Mouse (Mus musculus): ENCODE measurements around the gene Gm21974. TPM values are rescaled to one million over a fixed set of nuclear protein-coding genes. Genes with fewer than 3 reads are reported as not detected.

Gm21974 gene
- polyA plus RNA-seq, 1 experiment from 2014 or later = not detected

GRCm38 (mm10) chr7:127931351-127932135 lies 36.3 kb upstream of the Gm21974 start:
- Histone ChIP-seq H3K36me3 (ENCODE audit: control insufficient read depth, insufficient read depth, low read length) (peaks cover 4% of the 10 kb centered on the region; the same call in 1 of the 2 replicates), H3K27me3 (ENCODE audit: control insufficient read depth, insufficient read depth, low read length) (no peaks in the 10 kb centered on the region), H3K9ac (ENCODE audit: low read depth, low read length) (peak overlapping the region; percentile 23; the same call in 1 of the 2 replicates), H3K4me2 (replicated peaks; ENCODE audit: low read depth, low read length) (peak overlapping the region; percentile 27), H3K4me3 (ENCODE audit: low read length) (no peak overlapping the region), H3K27ac (ENCODE audit: low read depth, low read length) (peak overlapping the region; percentile 73; the same call in 1 of the 2 replicates), H3K9me3 (ENCODE audit: control insufficient read depth, low read length) (no peaks in the 10 kb centered on the region), H3K4me1 (ENCODE audit: control insufficient read depth, insufficient read depth, low read length) (peaks cover 33% of the 10 kb centered on the region)
- 26% methylated on average over 13 of the region's 13 CpGs for WGBS
- no peak for ATAC-seq (ENCODE audit: low FRiP score, low TSS enrichment)

- H3K4me3 ChIP-seq (ENCODE audit: low read length) = no peak overlapping the region
- no peak overlapping the region for H3K4me2 ChIP-seq (replicated peaks; ENCODE audit: low read depth, low read length)
- H3K27ac ChIP-seq (ENCODE audit: low read depth, low read length) = no peak overlapping the region
- H3K9ac ChIP-seq (ENCODE audit: low read depth, low read length) = no peak overlapping the region
- no peaks in the 10 kb centered on the region for H3K9me3 ChIP-seq (ENCODE audit: control insufficient read depth, low read length)
- H3K27me3 ChIP-seq (ENCODE audit: control insufficient read depth, insufficient read depth, low read length) = no peaks in the 10 kb centered on the region
- ATAC-seq (ENCODE audit: low FRiP score, low TSS enrichment) = no peak
- peaks cover 35% of the 10 kb centered on the region for H3K4me1 ChIP-seq (ENCODE audit: control insufficient read depth, insufficient read depth, low read length)
- H3K36me3 ChIP-seq (ENCODE audit: control insufficient read depth, insufficient read depth, low read length) = peaks cover 13% of the 10 kb centered on the region
- WGBS = 85% methylated on average over 5 of the region's 5 CpGs
These were observed 35.4 kb upstream of the Gm21974 start for GRCm38 (mm10) chr7:127930636-127931035.

- Histone ChIP-seq H3K9ac (ENCODE audit: low read depth, low read length) (peak within 1 kb of the TSS; percentile 64), H3K27ac (ENCODE audit: low read depth, low read length) (peak within 1 kb of the TSS; percentile 76; the same call in 1 of the 2 replicates), H3K36me3 (ENCODE audit: control insufficient read depth, insufficient read depth, low read length) (peaks cover 17% of the 10 kb centered on the region), H3K9me3 (ENCODE audit: control insufficient read depth, low read length) (no peaks in the 10 kb centered on the region), H3K4me1 (ENCODE audit: control insufficient read depth, insufficient read depth, low read length) (peaks cover 36% of the 10 kb centered on the region), H3K4me2 (replicated peaks; ENCODE audit: low read depth, low read length) (peak within 1 kb of the TSS; percentile 49), H3K27me3 (ENCODE audit: control insufficient read depth, insufficient read depth, low read length) (no peaks in the 10 kb centered on the region), H3K4me3 (ENCODE audit: low read length) (peak within 1 kb of the TSS; percentile 49)
- 9% methylated on average over 6 of the region's 6 CpGs for WGBS
- ATAC-seq (ENCODE audit: low FRiP score, low TSS enrichment) = no peak
These were observed 34.7 kb upstream of the Gm21974 start, which contains the start of gene Prss8 for GRCm38 (mm10) chr7:127929923-127930322. TSS of gene Prss8 (minus strand) at chr7:127930104.

- H3K27me3 ChIP-seq (ENCODE audit: control insufficient read depth, insufficient read depth, low read length) = no peaks in the 10 kb centered on the region
- peak overlapping the region; percentile 64; the same call in 1 of the 2 replicates for H3K9ac ChIP-seq (ENCODE audit: low read depth, low read length)
- H3K9me3 ChIP-seq (ENCODE audit: control insufficient read depth, low read length) = no peaks in the 10 kb centered on the region
- peaks cover 28% of the 10 kb centered on the region for H3K36me3 ChIP-seq (ENCODE audit: control insufficient read depth, insufficient read depth, low read length)
- no peak overlapping the region for H3K27ac ChIP-seq (ENCODE audit: low read depth, low read length)
- H3K4me1 ChIP-seq (ENCODE audit: control insufficient read depth, insufficient read depth, low read length) = peaks cover 35% of the 10 kb centered on the region
- no peak for ATAC-seq (ENCODE audit: low FRiP score, low TSS enrichment)
- H3K4me3 ChIP-seq (ENCODE audit: low read length) = peak overlapping the region; percentile 49
- H3K4me2 ChIP-seq (replicated peaks; ENCODE audit: low read depth, low read length) = peak overlapping the region; percentile 49
- WGBS = 45% methylated on average over 5 of the region's 5 CpGs
These were observed 33.3 kb upstream of the Gm21974 start for GRCm38 (mm10) chr7:127928596-127928995.

- Histone ChIP-seq H3K36me3 (ENCODE audit: control insufficient read depth, insufficient read depth, low read length) (peaks cover 36% of the 10 kb centered on the region), H3K27ac (ENCODE audit: low read depth, low read length) (no peak overlapping the region), H3K4me2 (replicated peaks; ENCODE audit: low read depth, low read length) (peak overlapping the region; percentile 49; the same call in 1 of the 2 replicates), H3K4me1 (ENCODE audit: control insufficient read depth, insufficient read depth, low read length) (peaks cover 32% of the 10 kb centered on the region), H3K9ac (ENCODE audit: low read depth, low read length) (no peak overlapping the region), H3K27me3 (ENCODE audit: control insufficient read depth, insufficient read depth, low read length) (no peaks in the 10 kb centered on the region), H3K9me3 (ENCODE audit: control insufficient read depth, low read length) (no peaks in the 10 kb centered on the region), H3K4me3 (ENCODE audit: low read length) (peak overlapping the region; percentile 49; the same call in 1 of the 2 replicates)
- ATAC-seq (ENCODE audit: low FRiP score, low TSS enrichment) = no peak
- 76% methylated on average over 10 of the region's 11 CpGs for WGBS
These were observed 32.5 kb upstream of the Gm21974 start for GRCm38 (mm10) chr7:127927726-127928125.

- ATAC-seq (ENCODE audit: low FRiP score, low TSS enrichment) = no peak
- no peak overlapping the region for H3K4me2 ChIP-seq (replicated peaks; ENCODE audit: low read depth, low read length)
- H3K27ac ChIP-seq (ENCODE audit: low read depth, low read length) = peak overlapping the region; percentile 94; the same call in 1 of the 2 replicates
- peaks cover 44% of the 10 kb centered on the region for H3K36me3 ChIP-seq (ENCODE audit: control insufficient read depth, insufficient read depth, low read length)
- H3K4me3 ChIP-seq (ENCODE audit: low read length) = no peak overlapping the region
- H3K4me1 ChIP-seq (ENCODE audit: control insufficient read depth, insufficient read depth, low read length) = peaks cover 24% of the 10 kb centered on the region
- H3K9ac ChIP-seq (ENCODE audit: low read depth, low read length) = no peak overlapping the region
- no peaks in the 10 kb centered on the region for H3K9me3 ChIP-seq (ENCODE audit: control insufficient read depth, low read length)
- H3K27me3 ChIP-seq (ENCODE audit: control insufficient read depth, insufficient read depth, low read length) = no peaks in the 10 kb centered on the region
- WGBS = 86% methylated on average over 11 of the region's 11 CpGs
These were observed 31.6 kb upstream of the Gm21974 start for GRCm38 (mm10) chr7:127926846-127927245.

- peaks cover 44% of the 10 kb centered on the region for H3K36me3 ChIP-seq (ENCODE audit: control insufficient read depth, insufficient read depth, low read length)
- H3K9ac ChIP-seq (ENCODE audit: low read depth, low read length) = peak overlapping the region; percentile 19; the same call in 1 of the 2 replicates
- peak overlapping the region; percentile 94 for H3K27ac ChIP-seq (ENCODE audit: low read depth, low read length)
These were observed 30.8 kb upstream of the Gm21974 start for GRCm38 (mm10) chr7:127926066-127926465.

GRCm38 (mm10) chr7:127925252-127925651 lies 30.0 kb upstream of the Gm21974 start:
- Histone ChIP-seq H3K36me3 (ENCODE audit: control insufficient read depth, insufficient read depth, low read length) (peaks cover 53% of the 10 kb centered on the region), H3K27ac (ENCODE audit: low read depth, low read length) (peak overlapping the region; percentile 94), H3K4me2 (replicated peaks; ENCODE audit: low read depth, low read length) (no peak overlapping the region), H3K4me1 (ENCODE audit: control insufficient read depth, insufficient read depth, low read length) (peaks cover 18% of the 10 kb centered on the region), H3K9ac (ENCODE audit: low read depth, low read length) (no peak overlapping the region), H3K4me3 (ENCODE audit: low read length) (no peak overlapping the region), H3K9me3 (ENCODE audit: control insufficient read depth, low read length) (no peaks in the 10 kb centered on the region), H3K27me3 (ENCODE audit: control insufficient read depth, insufficient read depth, low read length) (no peaks in the 10 kb centered on the region)
- WGBS = 48% methylated on average over 5 of the region's 5 CpGs
- peak; percentile 81; the same call in 1 of the 2 replicates for ATAC-seq (ENCODE audit: low FRiP score, low TSS enrichment)

More at GRCm38 (mm10) chr7:127926066-127926465, 30.8 kb upstream of the Gm21974 start:
- peaks cover 18% of the 10 kb centered on the region for H3K4me1 ChIP-seq (ENCODE audit: control insufficient read depth, insufficient read depth, low read length)
- 79% methylated on average over 8 of the region's 8 CpGs for WGBS
- no peaks in the 10 kb centered on the region for H3K27me3 ChIP-seq (ENCODE audit: control insufficient read depth, insufficient read depth, low read length)
- ATAC-seq (ENCODE audit: low FRiP score, low TSS enrichment) = no peak
- H3K9me3 ChIP-seq (ENCODE audit: control insufficient read depth, low read length) = no peaks in the 10 kb centered on the region
- H3K4me3 ChIP-seq (ENCODE audit: low read length) = no peak overlapping the region
- no peak overlapping the region for H3K4me2 ChIP-seq (replicated peaks; ENCODE audit: low read depth, low read length)

GRCm38 (mm10) chr7:127923714-127924113 lies 28.5 kb upstream of the Gm21974 start:
- no peak overlapping the region for H3K4me2 ChIP-seq (replicated peaks; ENCODE audit: low read depth, low read length)
- no peak for ATAC-seq (ENCODE audit: low FRiP score, low TSS enrichment)
- H3K27me3 ChIP-seq (ENCODE audit: control insufficient read depth, insufficient read depth, low read length) = no peaks in the 10 kb centered on the region
- no peak overlapping the region for H3K4me3 ChIP-seq (ENCODE audit: low read length)
- H3K27ac ChIP-seq (ENCODE audit: low read depth, low read length) = no peak overlapping the region
- H3K9ac ChIP-seq (ENCODE audit: low read depth, low read length) = no peak overlapping the region
- WGBS = 82% methylated on average over 5 of the region's 5 CpGs
- peaks cover 53% of the 10 kb centered on the region for H3K36me3 ChIP-seq (ENCODE audit: control insufficient read depth, insufficient read depth, low read length)
- H3K4me1 ChIP-seq (ENCODE audit: control insufficient read depth, insufficient read depth, low read length) = peaks cover 15% of the 10 kb centered on the region
- H3K9me3 ChIP-seq (ENCODE audit: control insufficient read depth, low read length) = no peaks in the 10 kb centered on the region

All from kidney, embryonic 14.5 days (tissue).